Mouse (Mus musculus): ENCODE measurements around the gene Gm20388.

GRCm38 (mm10) chr8:122003646-122004045 lies 2093.0 kb downstream of the Gm20388 start:
- TF ChIP-seq CTCF (IDR thresholded peaks at IDR 0.05; ENCODE audit: low read depth, low read length) (no peak), GATA1 (IDR thresholded peaks at IDR 0.05; ENCODE audit: borderline replicate concordance, low read length) (no peak), TAL1 (conservative IDR thresholded peaks at IDR 0.05; ENCODE audit: low read depth, low read length) (no peak), POLR2AphosphoS5 (IDR thresholded peaks at IDR 0.05; ENCODE audit: insufficient replicate concordance, low read depth, low read length) (no peak), GATA2 (IDR thresholded peaks at IDR 0.05; ENCODE audit: borderline replicate concordance, low read depth, low read length) (no peak)

Measured in G1E (cell line).